8 mouse cellular contexts compared by ENCODE assay signal in the genomic region with DNA sequence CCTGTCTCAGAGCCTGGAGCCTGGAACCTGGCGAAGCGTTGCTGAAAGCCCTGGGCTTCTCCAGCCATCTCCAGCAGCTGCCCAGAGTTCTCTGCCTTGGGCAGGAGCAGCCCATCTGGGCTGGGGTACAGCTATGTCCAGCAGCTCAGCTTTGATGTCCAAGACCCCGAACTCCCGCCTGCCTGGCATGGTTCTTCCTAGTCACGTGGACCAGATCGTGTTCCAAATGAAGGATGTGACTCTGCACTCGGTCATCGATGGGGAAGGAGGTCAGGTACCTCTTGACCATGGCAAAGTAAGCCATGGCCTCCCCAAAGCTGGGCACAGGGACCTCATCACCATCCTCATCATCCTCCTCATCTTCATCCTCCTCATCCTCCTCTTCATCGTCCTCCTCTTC. TPM values are rescaled to one million over a fixed set of nuclear protein-coding genes. Genes with fewer than 3 reads are reported as not detected.
A peak's percentile ranks its signal among the peaks of the same experiment; 100 is the strongest.
DNase-seq lines count a peak whose midpoint lies in the region; ATAC-seq and TF ChIP-seq lines count a peak whose summit lies in the region.

No protein-coding gene starts in this region.

- H3K27me3 ChIP-seq in heart, embryonic 15.5 days, result peaks cover 10% of the 10 kb centered on the region
- peaks cover 7% of the 10 kb centered on the region for H3K27me3 ChIP-seq in embryonic facial prominence, embryonic 14.5 days (replicated peaks; ENCODE audit: control insufficient read depth, insufficient read depth, low read length)
- H3K27me3 ChIP-seq in intestine, embryonic 14.5 days (replicated peaks; ENCODE audit: control insufficient read depth, insufficient read depth, low read length), result peaks cover 4% of the 10 kb centered on the region
- no peaks in the 10 kb centered on the region; the same call in 1 of the 2 replicates for H3K27me3 ChIP-seq in midbrain, embryonic 14.5 days (ENCODE audit: control insufficient read depth, insufficient read depth, low read length)
- H3K27me3 ChIP-seq in thymus, adult 2 months (ENCODE audit: control insufficient read depth, insufficient read depth, low read length), result no peaks in the 10 kb centered on the region

- H3K36me3 ChIP-seq in heart, embryonic 15.5 days, result no peaks in the 10 kb centered on the region
- peaks cover 7% of the 10 kb centered on the region; the same call in 1 of the 2 replicates for H3K36me3 ChIP-seq in embryonic facial prominence, embryonic 14.5 days (ENCODE audit: control insufficient read depth, insufficient read depth, low read length)
- peaks cover 10% of the 10 kb centered on the region for H3K36me3 ChIP-seq in intestine, embryonic 14.5 days (ENCODE audit: control insufficient read depth, insufficient read depth, low read length)
- no peaks in the 10 kb centered on the region for H3K36me3 ChIP-seq in midbrain, embryonic 14.5 days (ENCODE audit: control insufficient read depth, insufficient read depth, low read length)
- H3K36me3 ChIP-seq in thymus, adult 2 months (ENCODE audit: control insufficient read depth, insufficient read depth, low read length), result no peaks in the 10 kb centered on the region

- 90% methylated on average over 9 of the region's 9 CpGs for WGBS in heart, embryonic 15.5 days
- WGBS in embryonic facial prominence, embryonic 14.5 days, result 89% methylated on average over 9 of the region's 9 CpGs
- 79% methylated on average over 9 of the region's 9 CpGs for WGBS in intestine, embryonic 14.5 days
- WGBS in midbrain, embryonic 14.5 days, result 86% methylated on average over 9 of the region's 9 CpGs
- WGBS in thymus, adult 2 months, result 97% methylated on average over 9 of the region's 9 CpGs

- TF ChIP-seq CTCF in thymus, adult 2 months (IDR thresholded peaks at IDR 0.05; ENCODE audit: borderline replicate concordance, control insufficient read depth, extremely low read depth, insufficient read depth, low read length, poor library complexity), result no peak

- H3K9ac ChIP-seq in heart, embryonic 15.5 days, result 0 out of 2 replicates have a peak overlapping the region, but pooled peaks have one; percentile 96
- peak overlapping the region; percentile 91 for H3K9ac ChIP-seq in embryonic facial prominence, embryonic 14.5 days (ENCODE audit: low read depth, low read length)
- H3K9ac ChIP-seq in intestine, embryonic 14.5 days (ENCODE audit: low read length), result no peak overlapping the region; the same call in 1 of the 2 replicates
- H3K9ac ChIP-seq in midbrain, embryonic 14.5 days (replicated peaks; ENCODE audit: low read length), result peak overlapping the region; percentile 94; the same call in 1 of the 2 replicates

- no peaks in the 10 kb centered on the region for H3K9me3 ChIP-seq in heart, embryonic 15.5 days (replicated peaks)
- no peaks in the 10 kb centered on the region for H3K9me3 ChIP-seq in embryonic facial prominence, embryonic 14.5 days (ENCODE audit: control insufficient read depth, low read length)
- no peaks in the 10 kb centered on the region for H3K9me3 ChIP-seq in intestine, embryonic 14.5 days (ENCODE audit: control insufficient read depth, low read length)
- no peaks in the 10 kb centered on the region for H3K9me3 ChIP-seq in midbrain, embryonic 14.5 days (ENCODE audit: control insufficient read depth, low read length)

- ATAC-seq in heart, embryonic 15.5 days (replicated peaks; ENCODE audit: insufficient number of reproducible peaks, insufficient read depth, low FRiP score, low read depth), result no peak
- ATAC-seq in embryonic facial prominence, embryonic 14.5 days (ENCODE audit: low read depth), result no peak
- no peak for ATAC-seq in intestine, embryonic 14.5 days (replicated peaks; ENCODE audit: low FRiP score, low TSS enrichment, low read depth)
- ATAC-seq in midbrain, embryonic 14.5 days (ENCODE audit: low FRiP score, low TSS enrichment), result no peak
- no peak for ATAC-seq in activated CD4-positive, CD25-positive, alpha-beta regulatory T cell, adult 4 months

- no peak for DNase-seq in heart, postnatal 4 days
- DNase-seq in embryonic facial prominence, embryonic 14.5 days (ENCODE audit: low spot score), result no peak
- DNase-seq in intestine, embryonic 14.5 days (ENCODE audit: low spot score), result no peak
- no peak for DNase-seq in midbrain, embryonic 14.5 days
- DNase-seq in frontal cortex, postnatal 14 days (ENCODE audit: low spot score in 2 of 2), result no peak
- DNase-seq in thymus, adult 2 months, result no peak

- peak overlapping the region; percentile 93 for H3K4me2 ChIP-seq in heart, embryonic 15.5 days
- peak overlapping the region; percentile 97 for H3K4me2 ChIP-seq in embryonic facial prominence, embryonic 14.5 days (ENCODE audit: low read depth, low read length)
- peak overlapping the region; percentile 95 for H3K4me2 ChIP-seq in intestine, embryonic 14.5 days (ENCODE audit: low read length)
- H3K4me2 ChIP-seq in midbrain, embryonic 14.5 days (ENCODE audit: low read length), result peak overlapping the region; percentile 95

- no peak for TF ChIP-seq POLR2A in thymus, adult 2 months (IDR thresholded peaks at IDR 0.05; ENCODE audit: control insufficient read depth, extremely low read depth, insufficient read depth, low read length, poor library complexity)

- H3K27ac ChIP-seq in heart, embryonic 15.5 days, result no peak overlapping the region
- H3K27ac ChIP-seq in embryonic facial prominence, embryonic 14.5 days (replicated peaks; ENCODE audit: low read depth, low read length), result no peak overlapping the region
- peak overlapping the region; percentile 44; the same call in 1 of the 2 replicates for H3K27ac ChIP-seq in intestine, embryonic 14.5 days (ENCODE audit: low read depth)
- no peak overlapping the region for H3K27ac ChIP-seq in midbrain, embryonic 14.5 days (replicated peaks; ENCODE audit: low read depth, low read length)
- H3K27ac ChIP-seq in thymus, adult 2 months (ENCODE audit: control insufficient read depth, insufficient read depth, low read length), result no peak overlapping the region

- peaks cover 47% of the 10 kb centered on the region for H3K4me1 ChIP-seq in heart, embryonic 15.5 days (replicated peaks)
- peaks cover 31% of the 10 kb centered on the region for H3K4me1 ChIP-seq in embryonic facial prominence, embryonic 14.5 days (ENCODE audit: control insufficient read depth, insufficient read depth, low read length)
- peaks cover 33% of the 10 kb centered on the region for H3K4me1 ChIP-seq in intestine, embryonic 14.5 days (replicated peaks; ENCODE audit: control insufficient read depth, insufficient read depth, low read length)
- peaks cover 47% of the 10 kb centered on the region for H3K4me1 ChIP-seq in midbrain, embryonic 14.5 days (ENCODE audit: control insufficient read depth, insufficient read depth, low read length)
- H3K4me1 ChIP-seq in thymus, adult 2 months (replicated peaks; ENCODE audit: control insufficient read depth, insufficient read depth, low read length), result peaks cover 20% of the 10 kb centered on the region

- H3K4me3 ChIP-seq in heart, embryonic 15.5 days, result peak overlapping the region; percentile 78
- H3K4me3 ChIP-seq in embryonic facial prominence, embryonic 14.5 days (ENCODE audit: low read depth, low read length), result peak overlapping the region; percentile 75
- peak overlapping the region; percentile 84 for H3K4me3 ChIP-seq in intestine, embryonic 14.5 days (ENCODE audit: low read depth, low read length)
- H3K4me3 ChIP-seq in midbrain, embryonic 14.5 days (replicated peaks; ENCODE audit: low read depth, low read length), result peak overlapping the region; percentile 84
- H3K4me3 ChIP-seq in thymus, adult 2 months (ENCODE audit: control insufficient read depth, insufficient read depth, low read length), result no peak overlapping the region

RNA-seq across cellular contexts. Expression of a gene that starts 1.9 kb away (rescaled TPM):
- 7.5 and 10.7 TPM in 2 replicates for polyA plus RNA-seq in heart, embryonic 15.5 days (2015; fragmentation: Nextera tagmentation; extraction: Ambion mirVana)
- 10 to 100 TPM; 76.5 to 78.4 TPM for total RNA-seq in heart, postnatal 4 days (2021)
- 10.4 and 10.6 TPM in 2 replicates for polyA plus RNA-seq in embryonic facial prominence, embryonic 14.5 days (2014; fragmentation: Nextera tagmentation; extraction: Ambion mirVana)
- 8.8 and 9.5 TPM in 2 replicates for polyA plus RNA-seq in intestine, embryonic 14.5 days (2014; fragmentation: Nextera tagmentation; extraction: Ambion mirVana)
- 11.1 TPM in 2 replicates for polyA plus RNA-seq in midbrain, embryonic 14.5 days (2014; fragmentation: Nextera tagmentation; extraction: Ambion mirVana)
- 1 to 10 TPM; 3.0 to 3.1 TPM for polyA plus RNA-seq in activated CD4-positive, CD25-positive, alpha-beta regulatory T cell, adult 4 months (2017; shearing (Covaris generic))
- 45.6 and 52.5 TPM in 2 replicates for polyA plus RNA-seq in thymus, adult 2 months (2012; rRNA removed)

RNA-seq across cellular contexts. Expression of a gene that starts 8.8 kb away (rescaled TPM):
- polyA plus RNA-seq in heart, embryonic 15.5 days (2015; fragmentation: Nextera tagmentation; extraction: Ambion mirVana), result 49.9 and 61.4 TPM in 2 replicates
- total RNA-seq in heart, postnatal 4 days (2021), result 10 to 100 TPM; 23.5 to 34.1 TPM
- 51.2 and 60.8 TPM in 2 replicates for polyA plus RNA-seq in embryonic facial prominence, embryonic 14.5 days (2014; fragmentation: Nextera tagmentation; extraction: Ambion mirVana)
- polyA plus RNA-seq in intestine, embryonic 14.5 days (2014; fragmentation: Nextera tagmentation; extraction: Ambion mirVana), result 51.8 and 61.0 TPM in 2 replicates
- 16.4 and 31.5 TPM in 2 replicates for polyA plus RNA-seq in midbrain, embryonic 14.5 days (2014; fragmentation: Nextera tagmentation; extraction: Ambion mirVana)
- 10 to 100 TPM; 90.4 to 96.2 TPM for polyA plus RNA-seq in activated CD4-positive, CD25-positive, alpha-beta regulatory T cell, adult 4 months (2017; shearing (Covaris generic))
- polyA plus RNA-seq in thymus, adult 2 months (2012; rRNA removed), result 121 and 150 TPM in 2 replicates

RNA-seq across cellular contexts. Expression of a gene that starts 9.2 kb away (rescaled TPM):
- 1.9 and 2.0 TPM in 2 replicates for polyA plus RNA-seq in heart, embryonic 15.5 days (2015; fragmentation: Nextera tagmentation; extraction: Ambion mirVana)
- 1 to 10 TPM; 6.3 to 7.2 TPM for total RNA-seq in heart, postnatal 4 days (2021)
- polyA plus RNA-seq in embryonic facial prominence, embryonic 14.5 days (2014; fragmentation: Nextera tagmentation; extraction: Ambion mirVana), result 5.5 and 9.9 TPM in 2 replicates
- polyA plus RNA-seq in intestine, embryonic 14.5 days (2014; fragmentation: Nextera tagmentation; extraction: Ambion mirVana), result 5.8 and 6.4 TPM in 2 replicates
- 11.3 and 14.1 TPM in 2 replicates for polyA plus RNA-seq in midbrain, embryonic 14.5 days (2014; fragmentation: Nextera tagmentation; extraction: Ambion mirVana)
- 1 to 10 TPM in 1 of 2 experiments, not detected in 1; 1.3 TPM for polyA plus RNA-seq in activated CD4-positive, CD25-positive, alpha-beta regulatory T cell, adult 4 months (2017; shearing (Covaris generic))
- polyA plus RNA-seq in thymus, adult 2 months (2012; rRNA removed), result 8.3 and 8.7 TPM in 2 replicates

RNA-seq across cellular contexts. Expression of a gene that starts 18.1 kb away (rescaled TPM):
- 59.5 and 71.3 TPM in 2 replicates for polyA plus RNA-seq in heart, embryonic 15.5 days (2015; fragmentation: Nextera tagmentation; extraction: Ambion mirVana)
- total RNA-seq in heart, postnatal 4 days (2021), result 10 to 100 TPM; 23.4 to 26.0 TPM
- 64.6 and 69.4 TPM in 2 replicates for polyA plus RNA-seq in embryonic facial prominence, embryonic 14.5 days (2014; fragmentation: Nextera tagmentation; extraction: Ambion mirVana)
- polyA plus RNA-seq in intestine, embryonic 14.5 days (2014; fragmentation: Nextera tagmentation; extraction: Ambion mirVana), result 91.4 and 93.1 TPM in 2 replicates
- polyA plus RNA-seq in midbrain, embryonic 14.5 days (2014; fragmentation: Nextera tagmentation; extraction: Ambion mirVana), result 76.4 and 85.7 TPM in 2 replicates
- polyA plus RNA-seq in activated CD4-positive, CD25-positive, alpha-beta regulatory T cell, adult 4 months (2017; shearing (Covaris generic)), result 10 to 100 TPM; 37.7 to 47.8 TPM
- 108 and 135 TPM in 2 replicates for polyA plus RNA-seq in thymus, adult 2 months (2012; rRNA removed)

RNA-seq across cellular contexts. Expression of a gene that starts 28.9 kb away (rescaled TPM):
- polyA plus RNA-seq in heart, embryonic 15.5 days (2015; fragmentation: Nextera tagmentation; extraction: Ambion mirVana), result 35.5 and 40.2 TPM in 2 replicates
- 10 to 100 TPM; 32.6 to 42.4 TPM for total RNA-seq in heart, postnatal 4 days (2021)
- 23.5 and 25.1 TPM in 2 replicates for polyA plus RNA-seq in embryonic facial prominence, embryonic 14.5 days (2014; fragmentation: Nextera tagmentation; extraction: Ambion mirVana)
- 23.4 and 23.8 TPM in 2 replicates for polyA plus RNA-seq in intestine, embryonic 14.5 days (2014; fragmentation: Nextera tagmentation; extraction: Ambion mirVana)
- 32.5 and 34.3 TPM in 2 replicates for polyA plus RNA-seq in midbrain, embryonic 14.5 days (2014; fragmentation: Nextera tagmentation; extraction: Ambion mirVana)
- 10 to 100 TPM; 14.8 to 23.9 TPM for polyA plus RNA-seq in activated CD4-positive, CD25-positive, alpha-beta regulatory T cell, adult 4 months (2017; shearing (Covaris generic))
- 45.7 and 52.7 TPM in 2 replicates for polyA plus RNA-seq in thymus, adult 2 months (2012; rRNA removed)
